Mouse (Mus musculus): ENCODE measurements around the gene Mycbpap. TPM values are rescaled to one million over a fixed set of nuclear protein-coding genes. Genes with fewer than 3 reads are reported as not detected.

Mycbpap gene
- total and polyA plus RNA-seq, 3 experiments, result 0.08 to 3.1 (median 1.1) TPM

DNA sequence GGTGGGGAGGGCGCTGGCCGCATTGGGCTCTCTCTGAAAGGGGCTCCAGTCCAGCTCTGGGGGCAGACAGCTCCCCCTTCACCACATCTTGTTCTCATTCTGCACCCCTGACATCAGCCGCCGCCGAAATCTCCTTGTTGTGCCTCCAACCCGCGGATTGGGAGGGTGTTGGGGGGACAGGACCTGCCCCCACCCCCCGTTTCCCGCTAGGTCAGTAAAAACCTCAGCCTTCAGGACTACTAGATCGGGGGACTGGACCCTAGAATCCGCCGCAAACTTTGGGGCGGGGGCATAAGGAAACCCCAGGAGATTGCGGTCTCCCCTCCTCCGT lies 49.0 kb downstream of the Mycbpap start:
- H3K9me3 ChIP-seq (replicated peaks; ENCODE audit: low read length), result no peaks in the 10 kb centered on the region
- in situ Hi-C loops (cut with MboI; ENCODE audit: low pct_ligation_motif_present, low pct_unique_long_range_greater_than_20kb, low sequenced_read_pairs) (no loop called here), dilution Hi-C loops (cut with MboI; ENCODE audit: extremely low pct_ligation_motif_present, extremely low pct_unique_long_range_greater_than_20kb, low sequenced_read_pairs) (no loop called here)
- H3K9ac ChIP-seq (ENCODE audit: insufficient read depth, low read depth), result no peak overlapping the region
- H3K79me2 ChIP-seq (replicated peaks; ENCODE audit: control insufficient read depth, extremely low read depth, insufficient read depth, poor library complexity, severe bottlenecking), result no peaks in the 10 kb centered on the region
- no peaks in the 10 kb centered on the region for H3K36me3 ChIP-seq (replicated peaks in 1 of 2; ENCODE audit: control insufficient read depth in 1 of 2, insufficient read depth in 1 of 2, low read length in 1 of 2)
- no peak for DNase-seq (ENCODE audit: extremely low read depth)
- TF ChIP-seq RAD21 (IDR thresholded peaks at IDR 0.05; ENCODE audit: low read depth, low read length) (no peak), SIN3A (IDR thresholded peaks at IDR 0.05; ENCODE audit: low read length) (no peak), MAX (IDR thresholded peaks at IDR 0.05; ENCODE audit: low read length) (no peak), USF1 (IDR thresholded peaks at IDR 0.05; ENCODE audit: low read depth, low read length) (no peak), MYC (IDR thresholded peaks at IDR 0.05; ENCODE audit: low read depth, low read length) (no peak), NRF1 (IDR thresholded peaks at IDR 0.05; ENCODE audit: low read depth, low read length) (no peak), EP300 (IDR thresholded peaks at IDR 0.05; ENCODE audit: low read length) (no peak), MAFK (IDR thresholded peaks at IDR 0.05; ENCODE audit: insufficient replicate concordance, low read length) (no peak), POLR2A (IDR thresholded peaks at IDR 0.05; ENCODE audit: low read depth, low read length) (no peak), JUN (IDR thresholded peaks at IDR 0.05; ENCODE audit: insufficient read depth, low read depth, low read length) (no peak), BHLHE40 (IDR thresholded peaks at IDR 0.05; ENCODE audit: low read depth, low read length) (no peak), ZC3H11A (IDR thresholded peaks at IDR 0.05; ENCODE audit: low read depth, low read length) (no peak), IRF4 (IDR thresholded peaks at IDR 0.05; ENCODE audit: low read depth, low read length) (no peak), CHD2 (IDR thresholded peaks at IDR 0.05; ENCODE audit: low read length) (no peak)
- H3K27ac ChIP-seq (ENCODE audit: insufficient read depth, low read depth), result no peak overlapping the region
- no peak overlapping the region for H3K4me3 ChIP-seq (replicated peaks in 1 of 3; ENCODE audit: low read depth in 2 of 3, low read length in 2 of 3, poor library complexity in 1 of 3)
- peak overlapping the region; percentile 99 for H3K4me2 ChIP-seq (ENCODE audit: insufficient read depth, low read depth, poor library complexity, severe bottlenecking)
- H3K4me1 ChIP-seq (ENCODE audit: control insufficient read depth in 1 of 2, insufficient read depth in 2 of 2), result peaks cover 16 to 76% of the 10 kb centered on the region in 2 experiments
- H3K27me3 ChIP-seq (replicated peaks), result peaks cover 64% of the 10 kb centered on the region

DNA sequence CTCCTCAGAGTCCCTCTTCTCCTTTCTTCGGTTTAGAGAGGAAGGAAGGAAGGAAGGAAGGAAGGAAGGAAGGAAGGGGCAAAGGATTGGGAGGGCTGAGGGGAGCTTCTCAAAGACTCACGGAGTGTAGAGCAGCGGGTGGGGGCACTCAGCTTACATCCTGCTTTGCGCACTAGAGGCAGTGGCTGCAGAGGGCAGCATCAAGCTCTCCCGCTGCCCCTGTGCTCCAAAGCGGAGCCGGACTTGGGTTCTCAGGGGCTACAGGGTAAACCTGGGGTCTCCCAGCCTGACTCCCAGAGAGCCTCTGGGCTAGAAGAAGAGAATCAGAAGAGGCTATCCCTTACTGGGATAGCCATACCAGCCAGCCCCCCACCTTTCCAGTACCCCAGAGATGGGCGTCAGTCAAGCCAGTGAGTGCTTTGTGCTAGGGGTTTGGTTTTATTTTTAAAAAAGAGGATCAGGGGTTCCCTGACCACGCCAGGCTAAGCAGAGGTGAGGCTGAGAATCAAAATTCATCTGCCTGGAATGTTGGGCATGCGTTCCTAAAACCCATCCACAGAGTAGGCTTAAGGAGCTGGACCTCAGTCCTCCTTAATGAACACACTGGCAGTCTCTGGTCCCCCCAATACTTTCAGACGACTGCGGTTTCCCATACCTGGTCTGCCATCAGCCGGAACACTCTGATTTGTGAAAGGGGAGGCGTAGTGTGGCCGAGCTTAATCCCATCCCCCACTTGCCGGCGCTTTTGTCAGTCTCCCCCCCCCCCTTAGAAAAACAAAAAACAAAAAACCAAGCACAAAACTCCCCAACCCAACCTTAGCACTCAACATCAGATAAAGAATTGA lies 49.6 kb downstream of the Mycbpap start:
- Histone ChIP-seq H3K4me1 (ENCODE audit: control insufficient read depth in 1 of 2, insufficient read depth in 2 of 2) (peaks cover 15 to 82% of the 10 kb centered on the region in 2 experiments), H3K9ac (ENCODE audit: insufficient read depth, low read depth) (no peak overlapping the region), H3K4me2 (ENCODE audit: insufficient read depth, low read depth, poor library complexity, severe bottlenecking) (no peak overlapping the region), H3K4me3 (replicated peaks in 1 of 3; ENCODE audit: low read depth in 2 of 3, low read length in 2 of 3, poor library complexity in 1 of 3) (no peak overlapping the region), H3K27ac (ENCODE audit: insufficient read depth, low read depth) (no peak overlapping the region), H3K27me3 (replicated peaks) (peaks cover 59% of the 10 kb centered on the region), H3K36me3 (replicated peaks in 1 of 2; ENCODE audit: control insufficient read depth in 1 of 2, insufficient read depth in 1 of 2, low read length in 1 of 2) (no peaks in the 10 kb centered on the region), H3K9me3 (replicated peaks; ENCODE audit: low read length) (no peaks in the 10 kb centered on the region), H3K79me2 (replicated peaks; ENCODE audit: control insufficient read depth, extremely low read depth, insufficient read depth, poor library complexity, severe bottlenecking) (no peaks in the 10 kb centered on the region)
- TF ChIP-seq IRF4 (IDR thresholded peaks at IDR 0.05; ENCODE audit: low read depth, low read length), result no peak
- TF ChIP-seq HCFC1 (IDR thresholded peaks at IDR 0.05; ENCODE audit: low read depth, low read length), result no peak
- TF ChIP-seq MXI1 (IDR thresholded peaks at IDR 0.05; ENCODE audit: low read depth, low read length), result no peak
- TF ChIP-seq CTCF (conservative IDR thresholded peaks at IDR 0.05 in 1 of 2, IDR thresholded peaks at IDR 0.05 in 1 of 2; ENCODE audit: low read depth in 2 of 2, low read length in 2 of 2), result no peak
- no peak for TF ChIP-seq JUN (IDR thresholded peaks at IDR 0.05; ENCODE audit: insufficient read depth, low read depth, low read length)
- TF ChIP-seq PAX5 (IDR thresholded peaks at IDR 0.05; ENCODE audit: low read length), result no peak
- TF ChIP-seq ZMIZ1 (IDR thresholded peaks at IDR 0.05; ENCODE audit: low read depth, low read length), result no peak
- no peak for TF ChIP-seq ZC3H11A (IDR thresholded peaks at IDR 0.05; ENCODE audit: low read depth, low read length)
- no peak for TF ChIP-seq CHD2 (IDR thresholded peaks at IDR 0.05; ENCODE audit: low read length)
- TF ChIP-seq NELFE (IDR thresholded peaks at IDR 0.05; ENCODE audit: low read depth, low read length), result no peak
- TF ChIP-seq ETS1 (conservative IDR thresholded peaks at IDR 0.05; ENCODE audit: low read depth, low read length), result no peak
- in situ Hi-C loops (cut with MboI; ENCODE audit: low pct_ligation_motif_present, low pct_unique_long_range_greater_than_20kb, low sequenced_read_pairs) (no loop called here), dilution Hi-C loops (cut with MboI; ENCODE audit: extremely low pct_ligation_motif_present, extremely low pct_unique_long_range_greater_than_20kb, low sequenced_read_pairs) (no loop called here)
- no peak for DNase-seq (ENCODE audit: extremely low read depth)

All from CH12.LX (cell line).